Mouse (Mus musculus): ENCODE measurements around the gene Trem1. TPM values are rescaled to one million over a fixed set of nuclear protein-coding genes. Genes with fewer than 3 reads are reported as not detected.

Gene Trem1
- total RNA-seq, 1 experiment, result not detected

GRCm38 (mm10) chr17:48274885-48275284 lies 42.3 kb downstream of the Trem1 start:
- TF ChIP-seq ZC3H11A (IDR thresholded peaks at IDR 0.05; ENCODE audit: borderline replicate concordance, low read depth, low read length) (peak; percentile 94), HCFC1 (IDR thresholded peaks at IDR 0.05; ENCODE audit: borderline replicate concordance, insufficient read depth, low read length) (no peak), ZNF384 (IDR thresholded peaks at IDR 0.05; ENCODE audit: low read depth, low read length) (no peak), MAFK (IDR thresholded peaks at IDR 0.05; ENCODE audit: insufficient read depth, low read depth, low read length) (peak; percentile 26; the same call in 1 of the 2 replicates)
- H3K9ac ChIP-seq (ENCODE audit: insufficient read depth, low read depth, low read length, poor library complexity, severe bottlenecking), result no peak overlapping the region
- no peak overlapping the region for H3K27ac ChIP-seq (ENCODE audit: insufficient read depth, low read depth, low read length, poor library complexity, severe bottlenecking)
- peaks cover 0 to 2% of the 10 kb centered on the region in 2 experiments; a peak in 1 of 4 replicates for H3K4me1 ChIP-seq (ENCODE audit: control insufficient read depth in 2 of 2, insufficient read depth in 2 of 2, low read length in 2 of 2, poor library complexity in 1 of 2)
- peak; percentile 75 for DNase-seq (ENCODE audit: low read depth, low spot score)
- no peaks in the 10 kb centered on the region for H3K9me3 ChIP-seq (ENCODE audit: control insufficient read depth, insufficient read depth, low read depth, low read length)
- in situ Hi-C loops (cut with MboI; ENCODE audit: low sequenced_read_pairs in 2 of 2, unreplicated experiment in 2 of 2), result loop anchor here in 1 of 2 experiments (5.0 kb wide), 1 partner anchor 62 kb away; no protein-coding TSS in a partner anchor
- no peak overlapping the region for H3K4me3 ChIP-seq (ENCODE audit: insufficient read depth in 1 of 2, low read depth in 1 of 2, low read length in 2 of 2, poor library complexity in 1 of 2, severe bottlenecking in 1 of 2)
- no peaks in the 10 kb centered on the region for H3K36me3 ChIP-seq (ENCODE audit: control insufficient read depth, insufficient read depth, low read length, poor library complexity, severe bottlenecking)

DNA sequence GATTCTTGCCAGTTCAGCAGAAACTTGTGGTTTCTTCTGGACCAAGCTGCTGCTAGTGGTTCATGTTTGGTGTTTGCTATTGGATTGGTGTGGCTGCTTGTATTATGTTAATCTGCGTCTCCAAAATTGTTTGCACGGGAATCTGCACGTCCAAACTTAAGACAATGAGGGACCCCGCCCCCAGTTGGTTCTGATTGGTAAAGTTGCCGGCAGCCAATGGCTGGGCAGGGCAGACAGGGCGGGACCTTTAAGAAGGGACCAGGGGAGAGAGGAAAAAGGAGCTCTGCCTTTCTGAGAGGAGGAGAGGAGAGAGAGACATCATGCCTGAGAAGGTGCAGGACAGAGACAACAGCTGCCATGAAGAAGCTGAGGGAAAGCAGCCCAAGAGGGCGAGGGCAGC lies 43.2 kb downstream of the Trem1 start:
- no peak for DNase-seq (ENCODE audit: low read depth, low spot score)
- H3K27ac ChIP-seq (ENCODE audit: insufficient read depth, low read depth, low read length, poor library complexity, severe bottlenecking), result no peak overlapping the region
- H3K4me3 ChIP-seq (ENCODE audit: insufficient read depth in 1 of 2, low read depth in 1 of 2, low read length in 2 of 2, poor library complexity in 1 of 2, severe bottlenecking in 1 of 2), result no peak overlapping the region
- in situ Hi-C loops (cut with MboI; ENCODE audit: low sequenced_read_pairs in 2 of 2, unreplicated experiment in 2 of 2), result loop anchor here in 1 of 2 experiments (5.0 kb wide), 1 partner anchor 62 kb away; no protein-coding TSS in a partner anchor
- H3K9ac ChIP-seq (ENCODE audit: insufficient read depth, low read depth, low read length, poor library complexity, severe bottlenecking), result no peak overlapping the region
- H3K9me3 ChIP-seq (ENCODE audit: control insufficient read depth, insufficient read depth, low read depth, low read length), result no peaks in the 10 kb centered on the region
- no peaks in the 10 kb centered on the region for H3K36me3 ChIP-seq (ENCODE audit: control insufficient read depth, insufficient read depth, low read length, poor library complexity, severe bottlenecking)
- peaks cover 0 to 3% of the 10 kb centered on the region in 2 experiments; a peak in 1 of 4 replicates for H3K4me1 ChIP-seq (ENCODE audit: control insufficient read depth in 2 of 2, insufficient read depth in 2 of 2, low read length in 2 of 2, poor library complexity in 1 of 2)
- TF ChIP-seq HCFC1 (IDR thresholded peaks at IDR 0.05; ENCODE audit: borderline replicate concordance, insufficient read depth, low read length), result no peak
- TF ChIP-seq ZNF384 (IDR thresholded peaks at IDR 0.05; ENCODE audit: low read depth, low read length), result no peak
- TF ChIP-seq MAFK (IDR thresholded peaks at IDR 0.05; ENCODE audit: insufficient read depth, low read depth, low read length), result 0 out of 2 replicates have a peak, but pooled peaks have one; percentile 27

- DNase-seq (ENCODE audit: low read depth, low spot score), result no peak
- in situ Hi-C loops (cut with MboI; ENCODE audit: low sequenced_read_pairs in 2 of 2, unreplicated experiment in 2 of 2), result loop anchor here in 1 of 2 experiments (5.0 kb wide), 1 partner anchor 59 kb away; no protein-coding TSS in a partner anchor
- Histone ChIP-seq H3K36me3 (ENCODE audit: control insufficient read depth, insufficient read depth, low read length, poor library complexity, severe bottlenecking) (no peaks in the 10 kb centered on the region), H3K9ac (ENCODE audit: insufficient read depth, low read depth, low read length, poor library complexity, severe bottlenecking) (no peak overlapping the region), H3K27ac (ENCODE audit: insufficient read depth, low read depth, low read length, poor library complexity, severe bottlenecking) (no peak overlapping the region), H3K4me3 (ENCODE audit: insufficient read depth in 1 of 2, low read depth in 1 of 2, low read length in 2 of 2, poor library complexity in 1 of 2, severe bottlenecking in 1 of 2) (no peak overlapping the region), H3K4me1 (ENCODE audit: control insufficient read depth in 2 of 2, insufficient read depth in 2 of 2, low read length in 2 of 2, poor library complexity in 1 of 2) (peaks cover 0 to 9% of the 10 kb centered on the region in 2 experiments; a peak in 1 of 4 replicates), H3K9me3 (ENCODE audit: control insufficient read depth, insufficient read depth, low read depth, low read length) (no peaks in the 10 kb centered on the region)
- TF ChIP-seq CHD2 (IDR thresholded peaks at IDR 0.05; ENCODE audit: low read depth, low read length) (no peak), ZNF384 (IDR thresholded peaks at IDR 0.05; ENCODE audit: low read depth, low read length) (no peak), MAFK (IDR thresholded peaks at IDR 0.05; ENCODE audit: insufficient read depth, low read depth, low read length) (no peak), HCFC1 (IDR thresholded peaks at IDR 0.05; ENCODE audit: borderline replicate concordance, insufficient read depth, low read length) (no peak), ZC3H11A (IDR thresholded peaks at IDR 0.05; ENCODE audit: borderline replicate concordance, low read depth, low read length) (no peak)
These were observed 45.8 kb downstream of the Trem1 start for GRCm38 (mm10) chr17:48278381-48278780.

GRCm38 (mm10) chr17:48279002-48279401 lies 46.4 kb downstream of the Trem1 start:
- Histone ChIP-seq H3K27ac (ENCODE audit: insufficient read depth, low read depth, low read length, poor library complexity, severe bottlenecking) (no peak overlapping the region), H3K9me3 (ENCODE audit: control insufficient read depth, insufficient read depth, low read depth, low read length) (no peaks in the 10 kb centered on the region), H3K36me3 (ENCODE audit: control insufficient read depth, insufficient read depth, low read length, poor library complexity, severe bottlenecking) (no peaks in the 10 kb centered on the region), H3K9ac (ENCODE audit: insufficient read depth, low read depth, low read length, poor library complexity, severe bottlenecking) (no peak overlapping the region), H3K4me3 (ENCODE audit: insufficient read depth in 1 of 2, low read depth in 1 of 2, low read length in 2 of 2, poor library complexity in 1 of 2, severe bottlenecking in 1 of 2) (no peak overlapping the region), H3K4me1 (ENCODE audit: control insufficient read depth in 2 of 2, insufficient read depth in 2 of 2, low read length in 2 of 2, poor library complexity in 1 of 2) (peaks cover 0 to 9% of the 10 kb centered on the region in 2 experiments; a peak in 1 of 4 replicates)
- no peak for TF ChIP-seq ZNF384 (IDR thresholded peaks at IDR 0.05; ENCODE audit: low read depth, low read length)
- TF ChIP-seq ZC3H11A (IDR thresholded peaks at IDR 0.05; ENCODE audit: borderline replicate concordance, low read depth, low read length), result no peak
- TF ChIP-seq CHD2 (IDR thresholded peaks at IDR 0.05; ENCODE audit: low read depth, low read length), result no peak
- no peak for TF ChIP-seq HCFC1 (IDR thresholded peaks at IDR 0.05; ENCODE audit: borderline replicate concordance, insufficient read depth, low read length)
- TF ChIP-seq MAFK (IDR thresholded peaks at IDR 0.05; ENCODE audit: insufficient read depth, low read depth, low read length), result no peak
- no peak for DNase-seq (ENCODE audit: low read depth, low spot score)
- in situ Hi-C loops (cut with MboI; ENCODE audit: low sequenced_read_pairs in 2 of 2, unreplicated experiment in 2 of 2), result loop anchor here in 1 of 2 experiments (5.0 kb wide), 1 partner anchor 58 kb away; no protein-coding TSS in a partner anchor

Measured in ES-E14 (cell line).